Mouse (Mus musculus) midbrain, embryonic 13.5 days (tissue): Measurements from ENCODE around the gene Amz1. TPM values are rescaled to one million over a fixed set of nuclear protein-coding genes. Genes with fewer than 3 reads are reported as not detected.

Source experiments
- ATAC-seq: fragments of 200-750 bp; cut with Nextera tagmentation; 2 replicates; pipeline ENCODE4 v1.8.0; 2017; ENCODE audit warnings: mild to moderate bottlenecking, moderate TSS enrichment, moderate library complexity
- H3K27ac ChIP-seq: fragments of 300-500 bp; sonication (generic); 2 replicates; pipeline ENCODE4 v1.5.1; 2015; ENCODE audit warnings: inconsistent platforms, mild to moderate bottlenecking, moderate library complexity
- H3K27me3 ChIP-seq: fragments of 300-500 bp; sonication (generic); 2 replicates; pipeline ENCODE4 v1.6.1; 2015; ENCODE audit warnings: mild to moderate bottlenecking, inconsistent platforms
- H3K36me3 ChIP-seq: fragments of 300-500 bp; sonication (generic); 2 replicates; pipeline ENCODE4 v1.6.1; 2015; ENCODE audit warnings: mild to moderate bottlenecking, inconsistent platforms
- H3K4me1 ChIP-seq: fragments of 300-500 bp; sonication (generic); replicated peaks from 2 replicates; pipeline ENCODE4 v1.6.1; 2015; ENCODE audit warnings: inconsistent platforms
- H3K4me2 ChIP-seq: fragments of 300-500 bp; sonication (generic); replicated peaks from 2 replicates; pipeline ENCODE4 v1.6.1; 2015; ENCODE audit warnings: moderate library complexity, mild to moderate bottlenecking, inconsistent platforms
- H3K4me3 ChIP-seq: fragments of 300-500 bp; sonication (generic); replicated peaks from 2 replicates; pipeline ENCODE4 v1.5.1; 2015; ENCODE audit warnings: mild to moderate bottlenecking, inconsistent platforms
- H3K9ac ChIP-seq: fragments of 300-500 bp; sonication (generic); replicated peaks from 2 replicates; pipeline ENCODE4 v1.6.1; 2015; ENCODE audit warnings: mild to moderate bottlenecking, inconsistent platforms
- H3K9me3 ChIP-seq: fragments of 300-500 bp; sonication (generic); 2 replicates; pipeline ENCODE4 v1.6.1; 2016; ENCODE audit warnings: mild to moderate bottlenecking, inconsistent platforms
- WGBS: fragments of 180-500 bp; shearing (Covaris S2); methylation state at CpG from one replicate; pipeline ENCODE4 v1.1.7; 2015; 5-methylcytosine and 5-hydroxymethylcytosine counted together
- polyA plus RNA-seq: library from polyadenylated mRNA; unstranded; fragments of >200 nt; fragmentation: Nextera tagmentation; extraction: Ambion mirVana; gene quantifications from 2 replicates; pipeline ENCODE4 v1.2.1, GENCODE M21; 2015

Gene Amz1
- 2.1 and 3.2 TPM in 2 replicates for polyA plus RNA-seq

- 0 out of 2 replicates have a peak within 1 kb of the TSS, but pooled peaks have one; percentile 1 for H3K9ac ChIP-seq
- no peak within 1 kb of the TSS for H3K27ac ChIP-seq
- no peak within 1 kb of the TSS for H3K4me3 ChIP-seq
Measured at GRCm38 (mm10) chr5:140723822-140724221, at the start of gene Amz1. Amz1 (plus strand) TSS chr5:140724127.

GRCm38 (mm10) chr5:140675079-140675478 lies 48.8 kb upstream of the Amz1 start:
- no peak overlapping the region for H3K9ac ChIP-seq
- peak overlapping the region; percentile 51 for H3K27ac ChIP-seq
- H3K4me2 ChIP-seq = no peak overlapping the region
- peaks cover 79% of the 10 kb centered on the region for H3K36me3 ChIP-seq
- H3K9me3 ChIP-seq = no peaks in the 10 kb centered on the region
- H3K4me1 ChIP-seq = 0 out of 2 replicates have a peak, but pooled peaks cover 3% of the 10 kb centered on the region
- 72% methylated on average over 11 of the region's 11 CpGs for WGBS
- no peak overlapping the region for H3K4me3 ChIP-seq
- ATAC-seq = 0 out of 2 replicates have a peak, but pooled peaks have one; percentile 55
- no peaks in the 10 kb centered on the region for H3K27me3 ChIP-seq

More at GRCm38 (mm10) chr5:140723822-140724221, at the start of gene Amz1:
- 62% methylated on average over 13 of the region's 13 CpGs for WGBS
- Histone ChIP-seq H3K9me3 (no peaks in the 10 kb centered on the region; the same call in 1 of the 2 replicates), H3K4me2 (0 out of 2 replicates have a peak within 1 kb of the TSS, but pooled peaks have one; percentile 25), H3K27me3 (no peaks in the 10 kb centered on the region), H3K36me3 (peaks cover 12% of the 10 kb centered on the region), H3K4me1 (peaks cover 27% of the 10 kb centered on the region)
- peak; percentile 82 for ATAC-seq

GRCm38 (mm10) chr5:140675640-140676039 lies 48.3 kb upstream of the Amz1 start:
- Histone ChIP-seq H3K4me1 (0 out of 2 replicates have a peak, but pooled peaks cover 3% of the 10 kb centered on the region), H3K4me3 (no peak overlapping the region), H3K36me3 (peaks cover 74% of the 10 kb centered on the region), H3K4me2 (no peak overlapping the region), H3K27ac (no peak overlapping the region), H3K9ac (no peak overlapping the region), H3K9me3 (no peaks in the 10 kb centered on the region), H3K27me3 (no peaks in the 10 kb centered on the region)
- WGBS = 87% methylated on average over 11 of the region's 11 CpGs
- ATAC-seq = no peak

DNA sequence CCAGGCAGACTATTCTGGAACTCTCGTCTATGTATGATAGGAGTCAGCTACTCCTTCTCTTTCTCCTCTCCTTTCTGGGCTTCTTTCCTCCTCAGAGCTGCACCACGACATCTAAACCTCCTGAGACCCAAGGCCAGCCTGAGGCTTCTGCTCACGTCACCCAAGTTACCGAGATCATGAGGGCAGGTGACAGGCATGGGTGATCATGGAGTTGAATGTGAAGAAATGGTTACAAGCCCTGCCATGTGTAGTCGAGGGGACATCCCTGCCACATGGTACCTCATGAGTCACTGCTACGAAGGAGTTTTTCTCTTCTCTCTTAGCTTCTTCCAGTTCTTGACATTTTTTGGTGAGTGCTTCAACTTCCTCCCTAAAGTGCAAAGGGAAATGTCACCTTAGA lies 46.8 kb upstream of the Amz1 start:
- Histone ChIP-seq H3K27me3 (no peaks in the 10 kb centered on the region), H3K27ac (no peak overlapping the region), H3K9ac (no peak overlapping the region), H3K36me3 (peaks cover 68% of the 10 kb centered on the region), H3K4me2 (no peak overlapping the region), H3K4me3 (no peak overlapping the region), H3K9me3 (no peaks in the 10 kb centered on the region), H3K4me1 (0 out of 2 replicates have a peak, but pooled peaks cover 3% of the 10 kb centered on the region)
- 94% methylated on average over 6 of the region's 6 CpGs for WGBS
- ATAC-seq = no peak

DNA sequence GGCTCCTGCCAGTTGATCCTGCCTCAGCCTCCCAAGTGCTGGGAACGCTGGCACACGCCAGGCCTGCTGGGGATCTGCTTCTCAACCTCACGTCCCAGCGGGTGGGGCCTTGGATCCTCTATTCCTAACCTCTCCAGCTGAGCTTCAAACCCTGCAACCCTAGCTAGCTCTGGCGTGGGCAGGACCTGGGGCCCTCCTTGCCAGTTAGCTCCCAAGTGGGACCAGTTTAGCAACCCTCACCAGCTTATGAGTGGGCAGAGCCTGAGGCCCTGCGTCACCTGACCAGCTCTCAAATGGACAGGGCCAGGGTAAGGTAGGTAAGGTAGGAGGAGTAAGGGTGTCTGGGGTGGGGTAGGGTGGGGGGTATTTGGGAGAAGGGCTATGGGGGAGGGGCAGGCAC lies 43.9 kb upstream of the Amz1 start:
- no peaks in the 10 kb centered on the region for H3K27me3 ChIP-seq
- H3K4me2 ChIP-seq = no peak overlapping the region
- WGBS = 85% methylated on average over 6 of the region's 6 CpGs
- no peak for ATAC-seq
- peaks cover 8% of the 10 kb centered on the region; the same call in 1 of the 2 replicates for H3K4me1 ChIP-seq
- H3K9me3 ChIP-seq = no peaks in the 10 kb centered on the region
- peaks cover 53% of the 10 kb centered on the region for H3K36me3 ChIP-seq
- no peak overlapping the region for H3K4me3 ChIP-seq
- no peak overlapping the region for H3K27ac ChIP-seq
- H3K9ac ChIP-seq = no peak overlapping the region

GRCm38 (mm10) chr5:140680950-140681349 lies 43.0 kb upstream of the Amz1 start:
- 100% methylated on average over 1 of the region's 1 CpGs for WGBS
- no peak overlapping the region for H3K4me3 ChIP-seq
- no peaks in the 10 kb centered on the region for H3K27me3 ChIP-seq
- H3K4me2 ChIP-seq = no peak overlapping the region
- no peak overlapping the region for H3K27ac ChIP-seq
- peaks cover 53% of the 10 kb centered on the region for H3K36me3 ChIP-seq
- no peaks in the 10 kb centered on the region for H3K9me3 ChIP-seq
- H3K4me1 ChIP-seq = peaks cover 7% of the 10 kb centered on the region; the same call in 1 of the 2 replicates
- H3K9ac ChIP-seq = no peak overlapping the region
- no peak for ATAC-seq

GRCm38 (mm10) chr5:140682113-140682512 lies 41.8 kb upstream of the Amz1 start:
- WGBS = 97% methylated on average over 6 of the region's 6 CpGs
- no peak overlapping the region for H3K4me2 ChIP-seq
- H3K9ac ChIP-seq = no peak overlapping the region
- ATAC-seq = no peak
- peaks cover 53% of the 10 kb centered on the region for H3K36me3 ChIP-seq
- H3K4me1 ChIP-seq = peaks cover 7% of the 10 kb centered on the region; the same call in 1 of the 2 replicates
- no peak overlapping the region for H3K4me3 ChIP-seq
- H3K27me3 ChIP-seq = no peaks in the 10 kb centered on the region
- H3K9me3 ChIP-seq = no peaks in the 10 kb centered on the region
- no peak overlapping the region for H3K27ac ChIP-seq

- H3K36me3 ChIP-seq = peaks cover 54% of the 10 kb centered on the region
- peaks cover 7% of the 10 kb centered on the region; the same call in 1 of the 2 replicates for H3K4me1 ChIP-seq
- H3K27me3 ChIP-seq = no peaks in the 10 kb centered on the region
- 61% methylated on average over 16 of the region's 16 CpGs for WGBS
- peak; percentile 74 for ATAC-seq
- H3K4me3 ChIP-seq = no peak overlapping the region
- H3K9ac ChIP-seq = no peak overlapping the region
- no peak overlapping the region for H3K4me2 ChIP-seq
- H3K9me3 ChIP-seq = no peaks in the 10 kb centered on the region
- no peak overlapping the region for H3K27ac ChIP-seq
Measured at GRCm38 (mm10) chr5:140684343-140685148, 39.4 kb upstream of the Amz1 start.

DNA sequence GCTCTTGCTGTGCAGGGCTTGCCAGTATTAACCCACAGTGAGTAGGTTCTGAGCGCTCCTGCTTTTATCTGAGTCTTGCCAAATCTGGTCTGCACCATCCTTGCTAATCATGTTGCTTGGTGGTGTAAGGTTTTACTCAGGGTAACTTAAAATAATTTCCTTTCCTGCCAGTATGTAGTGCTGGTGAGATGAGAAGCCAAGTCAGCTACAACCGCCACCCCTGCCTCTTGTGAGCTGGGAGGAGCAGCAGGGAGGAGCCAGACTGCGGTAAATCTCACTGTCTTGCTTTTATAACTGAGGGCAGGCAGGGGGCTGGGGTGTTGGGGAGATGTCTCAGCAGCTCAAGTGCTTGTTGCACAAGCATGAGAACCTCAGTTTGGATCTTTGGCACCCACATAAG lies 35.5 kb upstream of the Amz1 start:
- no peak overlapping the region for H3K4me2 ChIP-seq
- no peak overlapping the region for H3K9ac ChIP-seq
- no peaks in the 10 kb centered on the region for H3K9me3 ChIP-seq
- H3K36me3 ChIP-seq = peaks cover 76% of the 10 kb centered on the region
- H3K4me3 ChIP-seq = no peak overlapping the region
- ATAC-seq = no peak
- no peak overlapping the region for H3K27ac ChIP-seq
- H3K27me3 ChIP-seq = no peaks in the 10 kb centered on the region
- 94% methylated on average over 3 of the region's 3 CpGs for WGBS
- H3K4me1 ChIP-seq = peaks cover 7% of the 10 kb centered on the region; the same call in 1 of the 2 replicates

DNA sequence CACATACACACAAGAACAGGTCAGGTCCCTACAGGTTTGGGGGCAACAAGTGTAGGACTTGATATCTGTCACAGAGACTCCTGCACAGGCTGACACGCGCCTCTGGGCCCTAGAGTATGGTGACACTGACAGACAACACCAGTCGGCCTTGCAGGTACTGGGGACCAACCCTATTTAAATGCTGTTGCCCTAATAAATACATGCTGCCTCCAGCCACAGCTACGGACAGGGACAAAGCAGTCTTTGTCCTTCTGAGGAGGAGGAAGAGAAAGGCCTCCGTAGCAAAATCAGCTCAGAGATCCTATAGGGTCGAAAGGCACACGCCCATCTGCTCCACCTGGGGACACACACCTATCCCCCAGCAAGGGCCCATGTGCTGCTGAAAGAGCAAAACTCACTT lies 27.9 kb upstream of the Amz1 start:
- H3K27ac ChIP-seq = no peak overlapping the region
- H3K4me2 ChIP-seq = no peak overlapping the region
- peaks cover 23% of the 10 kb centered on the region for H3K4me1 ChIP-seq
- no peak for ATAC-seq
- H3K36me3 ChIP-seq = peaks cover 66% of the 10 kb centered on the region
- H3K4me3 ChIP-seq = no peak overlapping the region
- H3K27me3 ChIP-seq = no peaks in the 10 kb centered on the region
- no peaks in the 10 kb centered on the region for H3K9me3 ChIP-seq
- H3K9ac ChIP-seq = 0 out of 2 replicates have a peak overlapping the region, but pooled peaks have one; percentile 6
- WGBS = 90% methylated on average over 7 of the region's 7 CpGs

- Histone ChIP-seq H3K27ac (no peak overlapping the region), H3K9ac (peak overlapping the region; percentile 10; the same call in 1 of the 2 replicates), H3K36me3 (peaks cover 32% of the 10 kb centered on the region), H3K9me3 (no peaks in the 10 kb centered on the region), H3K4me1 (peaks cover 42% of the 10 kb centered on the region), H3K4me2 (no peak overlapping the region), H3K4me3 (no peak overlapping the region), H3K27me3 (no peaks in the 10 kb centered on the region)
- ATAC-seq = no peak
- 81% methylated on average over 9 of the region's 9 CpGs for WGBS
Measured at GRCm38 (mm10) chr5:140699776-140700175, 24.2 kb upstream of the Amz1 start.

- no peaks in the 10 kb centered on the region for H3K27me3 ChIP-seq
- peak overlapping the region; percentile 91 for H3K9ac ChIP-seq
- under 1% methylated on average over 25 of the region's 25 CpGs for WGBS
- no peak; the same call in 1 of the 2 replicates for ATAC-seq
- no peaks in the 10 kb centered on the region for H3K9me3 ChIP-seq
- peaks cover 56% of the 10 kb centered on the region for H3K4me1 ChIP-seq
- H3K36me3 ChIP-seq = peaks cover 17% of the 10 kb centered on the region
- H3K4me2 ChIP-seq = peak overlapping the region; percentile 80
- H3K4me3 ChIP-seq = peak overlapping the region; percentile 85
- H3K27ac ChIP-seq = peak overlapping the region; percentile 91
Measured at GRCm38 (mm10) chr5:140701661-140702060, 22.3 kb upstream of the Amz1 start.
